Mouse (Mus musculus) heart, embryonic 14.5 days (tissue): ENCODE measurements around the gene Tdrd5. TPM values are rescaled to one million over a fixed set of nuclear protein-coding genes. Genes with fewer than 3 reads are reported as not detected.
A peak's percentile ranks its signal among the peaks of the same experiment; 100 is the strongest.

ENCODE experiments used
- ATAC-seq: fragments of 200-750 bp; cut with Nextera tagmentation; 2 replicates; pipeline ENCODE4 v1.8.0; 2017; ENCODE audit warnings: low read depth, moderate TSS enrichment; ENCODE audit not compliant: insufficient number of reproducible peaks, insufficient read depth, low FRiP score
- H3K27ac ChIP-seq, 2 experiments: fragments of 200-500 bp in 1 of 2; fragments of 300-500 bp in 1 of 2; sonication (generic) in 1 of 2; replicated peaks in 1 of 2; 2 replicates each; pipeline ENCODE4 v1.5.1; 2012 to 2014; ENCODE audit warnings: low read depth in 2 of 2, low read length in 2 of 2, control low read depth in 1 of 2, mild to moderate bottlenecking in 1 of 2, mixed read lengths in 1 of 2; ENCODE audit not compliant: control insufficient read depth in 1 of 2, insufficient read depth in 1 of 2
- H3K27me3 ChIP-seq: fragments of 300-500 bp; sonication (generic); 2 replicates; pipeline ENCODE4 v1.6.1; 2014; ENCODE audit warnings: mild to moderate bottlenecking, low read length, control low read depth; ENCODE audit not compliant: control insufficient read depth, insufficient read depth
- H3K36me3 ChIP-seq: fragments of 300-500 bp; sonication (generic); 2 replicates; pipeline ENCODE4 v1.6.1; 2014; ENCODE audit warnings: mild to moderate bottlenecking, control low read depth, low read length, mixed read lengths; ENCODE audit not compliant: control insufficient read depth, insufficient read depth
- H3K4me1 ChIP-seq, 2 experiments: fragments of 200-500 bp in 1 of 2; fragments of 300-500 bp in 1 of 2; sonication (generic) in 1 of 2; 2 replicates each; pipeline ENCODE4 v1.6.1; 2012 to 2014; ENCODE audit warnings: low read length in 2 of 2, control low read depth in 1 of 2, mixed read lengths in 1 of 2; ENCODE audit not compliant: control insufficient read depth in 2 of 2, insufficient read depth in 2 of 2
- H3K4me2 ChIP-seq: fragments of 300-500 bp; sonication (generic); 2 replicates; pipeline ENCODE4 v1.6.1; 2014; ENCODE audit warnings: mild to moderate bottlenecking, low read length
- H3K4me3 ChIP-seq, 2 experiments: fragments of 200-500 bp in 1 of 2; fragments of 300-500 bp in 1 of 2; sonication (generic) in 1 of 2; 2 replicates each; pipeline ENCODE4 v1.5.1; 2012 to 2014; ENCODE audit warnings: low read length in 2 of 2, mild to moderate bottlenecking in 2 of 2, control low read depth in 1 of 2, low read depth in 1 of 2, moderate library complexity in 1 of 2; ENCODE audit not compliant: control insufficient read depth in 1 of 2, insufficient read depth in 1 of 2
- H3K9ac ChIP-seq: fragments of 300-500 bp; sonication (generic); 2 replicates; pipeline ENCODE4 v1.6.1; 2014; ENCODE audit warnings: mild to moderate bottlenecking, low read length
- H3K9me3 ChIP-seq: fragments of 300-500 bp; sonication (generic); 2 replicates; pipeline ENCODE4 v1.6.1; 2016; ENCODE audit warnings: low read length, control low read depth; ENCODE audit not compliant: control insufficient read depth
- WGBS: fragments of 180-500 bp; shearing (Covaris S2); extraction: QIAGEN DNeasy Blood & Tissue Kit; methylation state at CpG from one replicate; pipeline ENCODE4 v1.1.7; 2014; 5-methylcytosine and 5-hydroxymethylcytosine counted together
- polyA plus RNA-seq: library from polyadenylated mRNA; unstranded; fragments of >200 nt; fragmentation: Nextera tagmentation; extraction: Ambion mirVana; gene quantifications from 2 replicates; pipeline ENCODE4 v1.2.1, GENCODE M21; 2014

Tdrd5 gene
- 0.08 TPM in 1 of 2 replicates, not detected in the other for polyA plus RNA-seq

GRCm38 (mm10) chr1:156302911-156303749, at the start of gene Tdrd5:
Gene Tdrd5 (minus strand): TSS chr1:156303664.
- Histone ChIP-seq H3K27ac (no peak within 1 kb of the TSS), H3K4me3 (peak within 1 kb of the TSS; percentile 48 to 50), H3K9me3 (no peaks in the 10 kb centered on the region), H3K27me3 (peaks cover 56% of the 10 kb centered on the region), H3K36me3 (no peaks in the 10 kb centered on the region), H3K9ac (peak within 1 kb of the TSS; percentile 42), H3K4me1 (no peaks in the 10 kb centered on the region; a peak in 1 of 4 replicates), H3K4me2 (peak within 1 kb of the TSS; percentile 91)
- ATAC-seq = peak; percentile 56; the same call in 1 of the 2 replicates
- under 1% methylated on average over 77 of the region's 85 CpGs for WGBS

DNA sequence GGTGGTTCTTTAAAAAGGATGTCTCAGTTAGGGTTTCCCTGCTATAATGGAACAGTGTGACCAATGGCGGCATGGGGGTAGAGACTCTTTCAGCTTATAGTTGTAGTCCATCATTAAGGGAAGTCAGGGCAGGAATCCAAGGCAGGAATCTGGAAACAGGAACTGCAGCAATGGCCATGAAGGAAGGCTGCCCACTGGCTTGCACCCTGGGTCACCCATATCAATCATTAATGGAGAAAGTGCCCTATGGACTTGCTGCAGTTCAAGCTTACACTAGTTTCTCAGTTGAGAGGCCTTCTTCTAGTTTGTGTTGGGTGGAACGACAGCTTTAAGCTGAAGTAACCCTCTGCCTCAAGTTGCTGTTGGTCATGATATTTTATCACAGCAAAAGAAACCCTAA, 49.0 kb upstream of the Tdrd5 start:
- H3K27me3 ChIP-seq = no peaks in the 10 kb centered on the region
- H3K4me3 ChIP-seq = no peak overlapping the region
- H3K36me3 ChIP-seq = no peaks in the 10 kb centered on the region
- no peak for ATAC-seq
- H3K9ac ChIP-seq = no peak overlapping the region
- no peak overlapping the region for H3K27ac ChIP-seq
- no peaks in the 10 kb centered on the region for H3K4me1 ChIP-seq
- no peak overlapping the region for H3K4me2 ChIP-seq
- 78% methylated on average over 2 of the region's 2 CpGs for WGBS
- no peaks in the 10 kb centered on the region for H3K9me3 ChIP-seq

GRCm38 (mm10) chr1:156350441-156350840, 47.0 kb upstream of the Tdrd5 start:
- Histone ChIP-seq H3K36me3 (no peaks in the 10 kb centered on the region), H3K9ac (no peak overlapping the region), H3K9me3 (no peaks in the 10 kb centered on the region), H3K4me3 (no peak overlapping the region), H3K27ac (no peak overlapping the region), H3K4me2 (no peak overlapping the region), H3K4me1 (no peaks in the 10 kb centered on the region), H3K27me3 (no peaks in the 10 kb centered on the region)
- ATAC-seq = no peak
- WGBS = 83% methylated on average over 4 of the region's 4 CpGs

DNA sequence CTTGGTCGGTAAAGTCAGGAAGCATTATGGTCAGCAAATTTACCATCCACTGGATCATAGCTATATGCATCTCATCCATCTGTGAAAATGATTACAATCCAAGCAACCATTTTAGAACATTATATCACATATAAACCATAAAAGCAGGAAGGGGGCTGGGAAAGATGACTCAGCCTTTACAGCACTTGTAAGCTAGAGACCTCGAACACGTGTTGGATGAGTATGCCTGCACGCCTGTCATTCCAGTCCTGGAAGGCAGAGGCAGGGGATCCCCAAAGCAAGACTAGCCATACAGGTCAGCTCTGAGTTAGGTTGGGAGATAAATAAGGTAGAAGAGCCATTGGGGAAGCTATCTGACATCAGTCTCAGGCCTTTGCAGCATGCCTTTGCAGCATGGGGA, 45.6 kb upstream of the Tdrd5 start:
- WGBS = 54% methylated on average over 4 of the region's 4 CpGs
- Histone ChIP-seq H3K4me2 (no peak overlapping the region), H3K36me3 (no peaks in the 10 kb centered on the region), H3K9ac (no peak overlapping the region), H3K27me3 (no peaks in the 10 kb centered on the region), H3K4me1 (no peaks in the 10 kb centered on the region), H3K9me3 (no peaks in the 10 kb centered on the region), H3K27ac (no peak overlapping the region), H3K4me3 (no peak overlapping the region)
- ATAC-seq = no peak

DNA sequence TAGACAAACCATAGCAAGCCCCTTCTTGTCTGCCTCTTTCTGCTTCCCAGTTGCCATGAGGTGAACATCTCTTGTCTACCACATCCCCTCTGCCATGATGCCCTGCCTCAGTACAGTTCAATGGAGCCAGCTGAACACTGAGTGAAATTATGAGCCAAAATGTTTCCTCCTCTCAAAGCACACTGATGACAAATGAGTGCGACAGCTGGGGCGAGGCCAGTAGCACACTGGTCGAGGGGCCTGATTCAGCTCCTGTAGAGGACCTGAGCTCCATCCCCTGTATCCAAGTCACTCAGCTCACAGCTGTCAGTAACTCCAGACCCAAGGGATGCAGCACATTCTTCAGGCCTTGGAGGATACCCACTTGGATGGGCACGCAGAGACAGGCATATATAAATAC, 42.2 kb upstream of the Tdrd5 start:
- H3K27ac ChIP-seq = no peak overlapping the region
- H3K4me2 ChIP-seq = no peak overlapping the region
- no peak overlapping the region for H3K9ac ChIP-seq
- no peak overlapping the region for H3K4me3 ChIP-seq
- no peaks in the 10 kb centered on the region for H3K27me3 ChIP-seq
- H3K4me1 ChIP-seq = no peaks in the 10 kb centered on the region
- H3K36me3 ChIP-seq = no peaks in the 10 kb centered on the region
- H3K9me3 ChIP-seq = no peaks in the 10 kb centered on the region
- ATAC-seq = no peak
- WGBS = 92% methylated on average over 4 of the region's 4 CpGs

GRCm38 (mm10) chr1:156344433-156344832, 41.0 kb upstream of the Tdrd5 start:
- Histone ChIP-seq H3K27me3 (no peaks in the 10 kb centered on the region), H3K9ac (no peak overlapping the region), H3K27ac (no peak overlapping the region), H3K4me2 (no peak overlapping the region), H3K36me3 (no peaks in the 10 kb centered on the region), H3K9me3 (no peaks in the 10 kb centered on the region), H3K4me3 (no peak overlapping the region), H3K4me1 (no peaks in the 10 kb centered on the region)
- no peak for ATAC-seq
- 35% methylated on average over 4 of the region's 4 CpGs for WGBS

DNA sequence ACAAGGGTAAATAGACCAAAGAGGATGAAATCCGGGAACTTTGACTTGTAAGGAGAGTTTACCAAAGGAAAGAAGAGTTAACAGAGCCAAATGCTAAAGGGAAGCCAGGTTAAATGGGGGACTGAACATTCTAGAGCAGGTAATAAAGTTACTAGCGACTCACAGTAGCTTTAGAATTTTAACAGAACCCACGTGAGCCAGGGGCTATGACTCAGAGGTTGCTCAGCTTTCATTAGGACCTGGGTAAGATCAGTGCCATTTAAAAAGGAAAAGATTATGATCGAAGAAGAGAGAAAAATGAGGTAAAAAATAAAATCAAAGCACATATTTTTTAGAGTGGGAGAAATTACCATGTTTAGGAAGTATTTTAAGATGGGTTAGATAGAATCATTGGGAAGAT, 37.4 kb upstream of the Tdrd5 start:
- Histone ChIP-seq H3K4me3 (no peak overlapping the region), H3K27ac (no peak overlapping the region), H3K9ac (no peak overlapping the region), H3K27me3 (no peaks in the 10 kb centered on the region), H3K36me3 (no peaks in the 10 kb centered on the region), H3K4me1 (no peaks in the 10 kb centered on the region), H3K9me3 (no peaks in the 10 kb centered on the region), H3K4me2 (no peak overlapping the region)
- no peak for ATAC-seq
- 64% methylated on average over 4 of the region's 4 CpGs for WGBS

DNA sequence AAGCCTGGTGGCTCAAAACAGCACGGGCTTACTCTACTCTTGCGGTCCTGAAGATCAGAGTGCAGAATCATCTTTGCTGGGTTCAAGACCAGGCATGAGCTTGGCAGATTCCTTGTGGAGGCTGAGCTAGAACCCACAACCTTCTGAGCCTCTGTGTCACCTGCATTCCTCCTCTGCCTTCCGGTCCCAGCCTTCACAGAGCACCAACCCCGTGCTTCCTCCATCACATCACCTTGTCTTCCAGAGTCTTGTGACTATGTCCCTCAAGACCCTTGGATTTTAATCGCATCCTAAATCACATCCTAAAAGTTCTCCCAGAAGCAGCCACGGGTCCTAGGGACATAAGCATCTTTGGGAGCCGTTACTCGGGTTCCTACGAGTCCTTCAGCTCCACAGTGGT, 19.7 kb upstream of the Tdrd5 start:
- no peak overlapping the region for H3K9ac ChIP-seq
- no peaks in the 10 kb centered on the region for H3K4me1 ChIP-seq
- WGBS = 76% methylated on average over 9 of the region's 9 CpGs
- no peaks in the 10 kb centered on the region for H3K27me3 ChIP-seq
- H3K36me3 ChIP-seq = no peaks in the 10 kb centered on the region
- no peak for ATAC-seq
- no peak overlapping the region for H3K4me3 ChIP-seq
- H3K4me2 ChIP-seq = no peak overlapping the region
- H3K9me3 ChIP-seq = no peaks in the 10 kb centered on the region
- no peak overlapping the region for H3K27ac ChIP-seq
